Mouse (Mus musculus) frontal cortex, adult 2 months (tissue): ENCODE results near the gene Suds3. TPM values are rescaled to one million over a fixed set of nuclear protein-coding genes. Genes with fewer than 3 reads are reported as not detected.

ENCODE experiments used
- DNase-seq, 2 experiments: peaks; one replicate each; pipeline ENCODE4 v3.0.0; 2022; ENCODE audit warnings: low spot score in 1 of 2; ENCODE audit errors: extremely low spot score in 1 of 2
- polyA plus RNA-seq: library from polyadenylated mRNA; depleted of rRNA; stranded (reverse); fragments of >200 nt; gene quantifications from 2 replicates; pipeline ENCODE4 v1.2.3, GENCODE M21; 2012; rRNA removed

Suds3 gene
- polyA plus RNA-seq, 1 experiment, result 124 TPM

- no peak for DNase-seq
Observed at GRCm38 (mm10) chr5:117061251-117061650, 54.7 kb downstream of the Suds3 start.

DNA sequence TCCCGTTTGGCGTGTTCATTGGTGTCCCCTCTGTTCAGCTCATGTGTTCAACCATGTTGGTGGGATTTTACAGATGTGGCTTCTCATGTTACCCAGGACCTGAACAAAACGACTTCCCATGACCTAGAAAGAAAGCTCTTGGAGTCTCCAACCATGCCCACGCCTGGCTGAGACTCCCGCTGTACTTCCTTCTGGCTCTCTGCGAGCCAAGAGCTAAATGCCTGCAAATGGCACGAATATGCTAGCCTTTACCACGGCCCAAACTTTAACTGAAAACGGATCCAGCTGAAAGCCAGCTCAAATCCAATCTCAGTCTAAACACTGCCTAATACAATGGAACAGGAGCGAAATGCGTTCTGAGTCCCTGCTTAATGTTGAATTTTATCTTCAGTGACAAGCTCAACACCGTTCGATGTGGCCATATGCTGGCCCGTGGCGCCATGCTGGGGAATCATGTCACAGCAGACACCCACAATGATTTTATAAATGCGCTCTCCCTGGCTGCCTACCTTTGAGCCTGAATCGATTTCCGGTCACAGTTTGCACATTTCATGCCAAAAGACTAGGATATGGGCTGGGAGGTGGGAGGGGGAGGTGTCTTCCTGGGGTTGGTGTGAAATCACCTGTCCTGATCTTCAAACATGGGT lies 55.3 kb downstream of the Suds3 start:
- DNase-seq, result no peak

GRCm38 (mm10) chr5:117049940-117050339 lies 66.0 kb downstream of the Suds3 start:
- no peak for DNase-seq

GRCm38 (mm10) chr5:117045101-117045500 lies 70.8 kb downstream of the Suds3 start:
- DNase-seq, result no peak

- DNase-seq, result no peak
Observed at GRCm38 (mm10) chr5:117042661-117043060, 73.3 kb downstream of the Suds3 start.

Other genes with a start within 250 kb of the Suds3 start
- 43.8 and 48.2 TPM in 2 replicates for gene Taok3, start 4.0 kb upstream of the Suds3 start, polyA plus RNA-seq
- 740 and 785 TPM in 2 replicates for gene Pebp1, start 171.5 kb upstream of the Suds3 start, polyA plus RNA-seq
- 1.6 and 2.4 TPM in 2 replicates for gene Vsig10, start 203.0 kb upstream of the Suds3 start, polyA plus RNA-seq
- 328 and 398 TPM in 2 replicates for gene Wsb2, start 241.2 kb upstream of the Suds3 start, polyA plus RNA-seq